Mouse (Mus musculus) testis, adult 2 months (tissue): ENCODE results near the gene Psmb2. TPM values are rescaled to one million over a fixed set of nuclear protein-coding genes. Genes with fewer than 3 reads are reported as not detected.

Source experiments
- H3K27ac ChIP-seq: fragments of 200-500 bp; 2 replicates; pipeline ENCODE4 v1.5.1; 2012; ENCODE audit warnings: low read depth, low read length; ENCODE audit not compliant: control insufficient read depth, insufficient read depth
- H3K27me3 ChIP-seq: fragments of 200-500 bp; 2 replicates; pipeline ENCODE4 v1.6.1; 2012; ENCODE audit warnings: mild to moderate bottlenecking, low read length, moderate library complexity; ENCODE audit not compliant: control insufficient read depth, insufficient read depth
- H3K36me3 ChIP-seq: fragments of 200-500 bp; 2 replicates; pipeline ENCODE4 v1.6.1; 2012; ENCODE audit warnings: mild to moderate bottlenecking, low read length; ENCODE audit not compliant: control insufficient read depth, insufficient read depth
- H3K4me1 ChIP-seq: fragments of 200-500 bp; 2 replicates; pipeline ENCODE4 v1.6.1; 2012; ENCODE audit warnings: low read length; ENCODE audit not compliant: control insufficient read depth, insufficient read depth
- H3K4me3 ChIP-seq: fragments of 200-500 bp; 2 replicates; pipeline ENCODE4 v1.5.1; 2012; ENCODE audit warnings: low read depth, mild to moderate bottlenecking, low read length, moderate library complexity, mixed read lengths; ENCODE audit not compliant: control insufficient read depth
- CTCF ChIP-seq: fragments of 200-500 bp; IDR thresholded peaks from 2 replicates; pipeline ENCODE4 v1.5.1; 2012; ENCODE audit warnings: low read depth, mild to moderate bottlenecking, inconsistent platforms, low read length, moderate library complexity; ENCODE audit not compliant: control insufficient read depth, insufficient read depth, insufficient replicate concordance
- POLR2A ChIP-seq: fragments of 200-500 bp; IDR thresholded peaks from 2 replicates; pipeline ENCODE4 v1.6.1; 2012; ENCODE audit warnings: low read depth, mild to moderate bottlenecking, inconsistent platforms, low read length, moderate library complexity; ENCODE audit not compliant: control insufficient read depth
- polyA plus RNA-seq: library from polyadenylated mRNA; depleted of rRNA; stranded (reverse); fragments of >200 nt; gene quantifications from 2 replicates; pipeline ENCODE4 v1.2.3, GENCODE M21; 2012; rRNA removed

Psmb2 gene
- polyA plus RNA-seq = 66.9 and 77.9 TPM in 2 replicates

DNA sequence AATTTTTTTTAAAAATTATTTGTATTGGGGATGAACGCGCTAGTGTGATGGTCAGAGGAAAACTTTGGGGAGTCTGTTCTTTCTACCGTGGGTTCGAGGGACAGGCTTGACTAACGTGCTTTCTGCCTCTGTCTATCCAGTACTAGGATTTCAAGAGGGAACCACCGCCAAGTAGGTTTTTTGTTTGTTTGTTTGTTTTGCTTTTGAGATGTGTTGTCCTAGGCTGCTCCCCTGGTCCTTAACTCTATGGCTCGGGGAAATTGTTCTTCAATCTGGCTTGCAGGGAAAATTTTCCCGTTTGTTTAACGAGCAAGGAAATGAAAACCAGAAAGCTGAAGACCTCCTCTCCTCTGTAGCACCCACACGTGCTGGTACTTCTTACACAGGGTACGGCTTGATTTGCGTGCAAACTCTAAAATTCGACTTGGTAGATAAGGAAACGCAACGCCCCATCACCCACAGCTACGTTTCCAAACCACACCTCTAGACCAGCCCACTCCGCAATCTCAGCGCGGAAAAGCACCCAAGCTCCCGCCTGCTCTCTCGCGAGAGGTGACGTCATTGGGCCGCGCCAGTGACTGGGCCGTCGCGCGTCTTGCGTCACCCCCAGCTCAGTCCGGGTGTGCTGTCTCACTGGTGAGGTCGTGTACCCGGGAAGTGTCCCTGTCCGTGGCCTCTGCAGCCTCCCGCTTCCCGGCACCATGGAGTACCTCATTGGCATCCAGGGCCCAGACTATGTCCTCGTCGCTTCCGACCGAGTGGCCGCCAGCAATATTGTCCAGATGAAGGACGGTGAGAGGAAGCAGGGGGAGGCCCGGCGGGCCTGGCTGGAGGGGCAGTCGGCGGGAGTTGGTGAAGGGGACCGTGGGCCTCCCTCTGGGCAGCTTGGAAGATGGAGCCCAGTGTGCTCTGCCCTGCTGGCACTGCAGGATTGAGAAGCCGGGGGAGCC, at the start of gene Psmb2:
TSS of gene Psmb2 (plus strand) at position 577 of the 950 bp plus-strand sequence.
- Histone ChIP-seq H3K27me3 (no peaks in the 10 kb centered on the region), H3K4me3 (peak within 1 kb of the TSS; percentile 94), H3K36me3 (no peaks in the 10 kb centered on the region), H3K4me1 (no peaks in the 10 kb centered on the region; the same call in 1 of the 2 replicates), H3K27ac (peak within 1 kb of the TSS; percentile 85)
- TF ChIP-seq CTCF (no peak), POLR2A (peak; percentile 95)

DNA sequence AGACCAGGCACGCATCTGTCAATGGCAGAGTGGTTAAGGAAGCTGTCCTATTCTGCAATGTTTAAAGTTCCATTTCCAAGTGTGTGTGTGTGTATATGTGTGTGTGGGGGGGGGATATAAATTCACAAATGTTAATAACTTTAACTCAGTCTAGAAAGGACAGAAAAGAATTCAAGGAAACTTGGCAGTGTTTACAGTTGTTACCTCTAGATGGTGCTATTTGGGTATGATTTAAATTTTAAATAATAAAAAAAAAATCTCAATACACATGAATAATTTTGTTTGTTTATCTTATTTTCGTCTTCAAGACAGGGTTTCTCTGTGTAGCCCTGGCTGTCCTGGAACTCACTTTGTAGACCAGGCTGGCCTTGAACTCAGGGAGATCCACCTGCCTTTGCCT, 45.5 kb upstream of the Psmb2 start:
- Histone ChIP-seq H3K36me3 (no peaks in the 10 kb centered on the region), H3K4me3 (no peak overlapping the region), H3K4me1 (peaks cover 4% of the 10 kb centered on the region), H3K27me3 (no peaks in the 10 kb centered on the region), H3K27ac (no peak overlapping the region)
- TF ChIP-seq POLR2A (no peak), CTCF (no peak)

DNA sequence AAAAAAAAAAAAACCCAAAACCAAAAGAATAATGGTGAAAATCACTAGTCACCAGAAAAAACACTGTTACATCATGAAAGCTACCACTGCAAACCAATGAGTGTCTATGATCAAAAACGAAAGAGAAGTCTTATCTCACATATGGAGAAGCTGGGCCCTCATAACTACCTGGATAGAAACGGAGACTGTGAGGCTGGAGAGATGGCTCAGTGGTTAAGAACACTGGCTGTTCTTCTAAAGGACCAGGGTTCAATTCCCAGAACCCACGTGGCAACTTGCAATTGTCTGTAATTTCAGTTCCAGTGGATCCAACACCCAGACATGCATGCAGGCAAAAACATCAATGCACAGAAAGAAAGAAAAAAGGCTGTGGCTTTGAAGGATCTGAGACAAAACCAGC, 44.8 kb upstream of the Psmb2 start:
- Histone ChIP-seq H3K27ac (no peak overlapping the region), H3K36me3 (no peaks in the 10 kb centered on the region), H3K27me3 (no peaks in the 10 kb centered on the region), H3K4me3 (no peak overlapping the region), H3K4me1 (peaks cover 2% of the 10 kb centered on the region; the same call in 1 of the 2 replicates)
- TF ChIP-seq CTCF = no peak
- no peak for TF ChIP-seq POLR2A

DNA sequence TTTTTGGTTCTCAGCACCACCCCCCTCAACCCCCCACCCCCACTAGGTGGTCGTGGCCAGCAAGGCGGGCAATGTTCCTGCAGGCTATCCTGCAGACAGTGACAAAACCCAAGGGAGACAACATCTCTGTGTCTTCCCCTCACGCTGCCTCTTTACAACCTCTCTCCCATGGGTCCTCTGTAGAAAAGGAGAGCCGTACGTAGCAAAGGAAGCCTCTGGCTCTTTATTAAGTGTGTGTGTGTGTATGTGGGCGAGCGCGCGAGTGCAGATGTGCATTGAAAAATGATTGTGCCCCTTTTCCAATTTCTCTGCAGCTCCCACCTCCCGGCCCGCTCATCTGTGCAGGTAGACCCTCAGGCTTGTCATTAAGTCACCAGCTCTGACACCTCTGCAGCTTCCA, 41.1 kb upstream of the Psmb2 start:
- TF ChIP-seq POLR2A (no peak), CTCF (no peak)
- no peaks in the 10 kb centered on the region for H3K36me3 ChIP-seq
- H3K4me1 ChIP-seq = peaks cover 2% of the 10 kb centered on the region; the same call in 1 of the 2 replicates
- H3K4me3 ChIP-seq = no peak overlapping the region
- H3K27ac ChIP-seq = no peak overlapping the region
- no peaks in the 10 kb centered on the region for H3K27me3 ChIP-seq

DNA sequence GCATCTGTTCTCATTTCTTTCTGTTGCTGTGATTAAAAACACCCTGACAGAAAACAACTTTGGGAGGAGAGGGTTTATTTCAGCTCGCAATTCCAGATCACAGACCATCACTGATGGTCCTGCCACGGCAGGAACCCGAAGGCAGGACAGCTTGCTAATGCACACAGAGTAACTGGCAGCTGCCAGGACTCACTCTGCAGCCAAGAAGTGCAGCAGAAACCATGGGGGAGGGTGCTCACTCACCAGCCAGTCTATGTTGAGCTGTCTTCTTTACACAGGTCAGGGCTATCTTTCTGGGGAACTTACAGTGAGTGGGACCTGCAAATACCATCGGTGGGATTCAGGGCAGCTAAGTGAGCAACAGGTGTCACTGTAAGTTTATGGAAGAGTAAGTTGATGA, 40.0 kb upstream of the Psmb2 start:
- no peak overlapping the region for H3K27ac ChIP-seq
- no peaks in the 10 kb centered on the region for H3K36me3 ChIP-seq
- no peaks in the 10 kb centered on the region for H3K27me3 ChIP-seq
- no peak overlapping the region for H3K4me3 ChIP-seq
- H3K4me1 ChIP-seq = peaks cover 2% of the 10 kb centered on the region; the same call in 1 of the 2 replicates
- no peak for TF ChIP-seq POLR2A
- no peak for TF ChIP-seq CTCF

DNA sequence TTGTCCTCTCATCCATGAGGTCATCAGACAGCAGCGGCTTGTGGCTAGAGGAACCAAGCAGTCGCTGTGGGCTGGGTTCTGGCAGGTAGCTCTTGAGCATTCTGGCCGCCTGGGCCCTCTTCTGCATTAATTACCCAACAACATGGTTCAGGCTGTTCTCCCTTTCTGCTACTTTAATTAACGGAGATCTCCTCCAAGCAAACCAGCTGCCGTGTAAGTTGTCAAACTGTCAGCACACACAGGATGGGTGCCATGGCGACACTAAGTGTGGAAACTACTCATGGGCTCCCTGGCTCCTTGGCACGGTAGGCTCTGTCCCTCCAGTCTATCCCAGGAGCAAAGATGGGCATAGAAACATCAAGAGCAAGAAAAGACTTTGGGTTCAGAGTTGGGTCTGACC, 38.1 kb upstream of the Psmb2 start:
- Histone ChIP-seq H3K27ac (no peak overlapping the region), H3K27me3 (no peaks in the 10 kb centered on the region), H3K4me1 (peaks cover 2% of the 10 kb centered on the region; the same call in 1 of the 2 replicates)

DNA sequence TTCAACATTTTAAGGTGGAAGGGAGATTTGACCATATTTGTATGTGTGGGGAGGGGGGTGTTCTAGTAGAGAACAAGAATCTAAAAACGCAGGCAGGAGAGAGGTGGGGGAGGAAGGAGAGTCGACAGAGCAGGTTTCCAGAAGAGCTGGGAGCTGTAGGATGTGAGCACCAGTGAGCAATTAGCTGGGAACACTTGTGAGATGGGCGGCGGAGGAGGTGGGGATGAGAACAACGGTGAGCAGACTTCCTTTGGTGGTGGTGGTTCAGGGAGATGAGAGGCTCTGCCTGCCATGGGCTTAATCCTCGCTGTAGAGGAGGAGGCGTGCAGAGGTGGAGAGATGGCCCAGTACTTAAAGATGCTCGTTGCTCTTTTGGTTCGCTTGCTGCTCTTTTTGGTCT, 35.5 kb upstream of the Psmb2 start:
- Histone ChIP-seq H3K4me1 (peaks cover 2% of the 10 kb centered on the region; the same call in 1 of the 2 replicates), H3K27ac (no peak overlapping the region), H3K27me3 (no peaks in the 10 kb centered on the region), H3K36me3 (no peaks in the 10 kb centered on the region), H3K4me3 (no peak overlapping the region)
- no peak for TF ChIP-seq POLR2A
- TF ChIP-seq CTCF = no peak

More for the DNA sequence above, 38.1 kb upstream of the Psmb2 start:
- Histone ChIP-seq H3K36me3 (no peaks in the 10 kb centered on the region), H3K4me3 (no peak overlapping the region)
- TF ChIP-seq CTCF (no peak), POLR2A (no peak)

DNA sequence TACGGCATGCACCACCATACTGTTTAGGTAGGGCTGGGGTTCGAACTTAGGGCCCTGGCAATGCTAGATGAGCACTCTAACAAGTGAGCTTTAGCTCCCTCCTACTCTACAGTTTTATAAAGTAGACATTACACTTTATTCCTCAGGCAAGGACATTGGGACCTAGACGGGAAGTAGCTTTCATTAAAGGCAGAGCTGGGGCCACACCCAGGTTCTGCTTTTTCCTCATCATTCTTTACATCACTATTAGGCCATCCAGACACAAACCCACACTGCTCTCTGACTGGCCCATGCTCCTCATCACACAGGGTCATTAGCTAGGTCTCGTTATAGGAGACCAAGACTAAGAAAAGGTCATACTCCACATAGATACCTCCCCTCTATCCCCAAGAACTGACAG, 33.6 kb upstream of the Psmb2 start:
- TF ChIP-seq CTCF = no peak
- no peak for TF ChIP-seq POLR2A
- Histone ChIP-seq H3K27me3 (no peaks in the 10 kb centered on the region), H3K36me3 (no peaks in the 10 kb centered on the region), H3K27ac (no peak overlapping the region), H3K4me1 (peaks cover 2% of the 10 kb centered on the region), H3K4me3 (no peak overlapping the region)
